Mouse (Mus musculus): ENCODE measurements around the gene Zfp846. TPM values are rescaled to one million over a fixed set of nuclear protein-coding genes. Genes with fewer than 3 reads are reported as not detected.
"Not testable (repeated sequence)": the region's sequence is repeated elsewhere in the genome, so short reads cannot be mapped to it uniquely, and the experiment has no call there.

Zfp846 gene
- polyA plus RNA-seq, 1 experiment, result 1.0 TPM

- TF ChIP-seq CTCF (IDR thresholded peaks at IDR 0.05; ENCODE audit: extremely low read depth, insufficient read length, insufficient replicate concordance, low read depth, low read length), result no peak
- no peak for TF ChIP-seq POLR2A (IDR thresholded peaks at IDR 0.05; ENCODE audit: low read depth, low read length)
- Histone ChIP-seq H3K4me1 (ENCODE audit: control insufficient read depth, insufficient read depth, insufficient read length, low read length) (no peaks in the 10 kb centered on the region), H3K4me3 (ENCODE audit: low read depth, low read length) (no peak overlapping the region), H3K36me3 (ENCODE audit: control insufficient read depth, insufficient read depth, low read length) (no peaks in the 10 kb centered on the region), H3K27me3 (ENCODE audit: control insufficient read depth, insufficient read depth, low read length) (no peaks in the 10 kb centered on the region), H3K27ac (ENCODE audit: insufficient read depth, low read depth, low read length) (no peak overlapping the region)
- 28% methylated on average over 1 of the region's 1 CpGs for WGBS
These were observed 28.4 kb upstream of the Zfp846 start for GRCm38 (mm10) chr9:20552698-20553097.

GRCm38 (mm10) chr9:20562177-20562576 lies 18.9 kb upstream of the Zfp846 start:
- H3K4me3 ChIP-seq (ENCODE audit: low read depth, low read length), result no peak overlapping the region
- H3K36me3 ChIP-seq (ENCODE audit: control insufficient read depth, insufficient read depth, low read length), result no peaks in the 10 kb centered on the region
- WGBS, result 86% methylated on average over 5 of the region's 5 CpGs
- no peak for TF ChIP-seq POLR2A (IDR thresholded peaks at IDR 0.05; ENCODE audit: low read depth, low read length)
- TF ChIP-seq CTCF (IDR thresholded peaks at IDR 0.05; ENCODE audit: extremely low read depth, insufficient read length, insufficient replicate concordance, low read depth, low read length), result no peak
- no peak overlapping the region for H3K27ac ChIP-seq (ENCODE audit: insufficient read depth, low read depth, low read length)
- H3K4me1 ChIP-seq (ENCODE audit: control insufficient read depth, insufficient read depth, insufficient read length, low read length), result no peaks in the 10 kb centered on the region
- no peaks in the 10 kb centered on the region for H3K27me3 ChIP-seq (ENCODE audit: control insufficient read depth, insufficient read depth, low read length)

GRCm38 (mm10) chr9:20565326-20566030 lies 15.6 kb upstream of the Zfp846 start:
- not testable (repeated sequence) for H3K36me3 ChIP-seq (ENCODE audit: control insufficient read depth, insufficient read depth, low read length); H3K4me3 ChIP-seq (ENCODE audit: low read depth, low read length); H3K4me1 ChIP-seq (ENCODE audit: control insufficient read depth, insufficient read depth, insufficient read length, low read length); H3K27ac ChIP-seq (ENCODE audit: insufficient read depth, low read depth, low read length); H3K27me3 ChIP-seq (ENCODE audit: control insufficient read depth, insufficient read depth, low read length)
- WGBS, result 71% methylated on average over 3 of the region's 3 CpGs

- TF ChIP-seq CTCF (IDR thresholded peaks at IDR 0.05; ENCODE audit: extremely low read depth, insufficient read length, insufficient replicate concordance, low read depth, low read length), result no peak
- TF ChIP-seq POLR2A (IDR thresholded peaks at IDR 0.05; ENCODE audit: low read depth, low read length), result no peak
- Histone ChIP-seq H3K27me3 (ENCODE audit: control insufficient read depth, insufficient read depth, low read length) (no peaks in the 10 kb centered on the region), H3K4me1 (ENCODE audit: control insufficient read depth, insufficient read depth, insufficient read length, low read length) (no peaks in the 10 kb centered on the region), H3K27ac (ENCODE audit: insufficient read depth, low read depth, low read length) (no peak overlapping the region), H3K36me3 (ENCODE audit: control insufficient read depth, insufficient read depth, low read length) (no peaks in the 10 kb centered on the region), H3K4me3 (ENCODE audit: low read depth, low read length) (no peak overlapping the region)
These were observed 10.0 kb upstream of the Zfp846 start for GRCm38 (mm10) chr9:20571060-20571459.

- H3K4me3 ChIP-seq (ENCODE audit: low read depth, low read length), result no peak overlapping the region
- no peaks in the 10 kb centered on the region for H3K36me3 ChIP-seq (ENCODE audit: control insufficient read depth, insufficient read depth, low read length)
- H3K27me3 ChIP-seq (ENCODE audit: control insufficient read depth, insufficient read depth, low read length), result no peaks in the 10 kb centered on the region
- no peak overlapping the region for H3K27ac ChIP-seq (ENCODE audit: insufficient read depth, low read depth, low read length)
- no peaks in the 10 kb centered on the region for H3K4me1 ChIP-seq (ENCODE audit: control insufficient read depth, insufficient read depth, insufficient read length, low read length)
- TF ChIP-seq POLR2A (IDR thresholded peaks at IDR 0.05; ENCODE audit: low read depth, low read length), result no peak
- WGBS, result 76% methylated on average over 2 of the region's 2 CpGs
These were observed 4.5 kb upstream of the Zfp846 start for GRCm38 (mm10) chr9:20576591-20576990.

- no peak overlapping the region for H3K4me3 ChIP-seq (ENCODE audit: low read depth, low read length)
- no peaks in the 10 kb centered on the region for H3K36me3 ChIP-seq (ENCODE audit: control insufficient read depth, insufficient read depth, low read length)
- no peak overlapping the region for H3K27ac ChIP-seq (ENCODE audit: insufficient read depth, low read depth, low read length)
- no peaks in the 10 kb centered on the region for H3K4me1 ChIP-seq (ENCODE audit: control insufficient read depth, insufficient read depth, insufficient read length, low read length)
- WGBS, result 72% methylated on average over 6 of the region's 6 CpGs
- TF ChIP-seq POLR2A (IDR thresholded peaks at IDR 0.05; ENCODE audit: low read depth, low read length) (no peak), CTCF (IDR thresholded peaks at IDR 0.05; ENCODE audit: extremely low read depth, insufficient read length, insufficient replicate concordance, low read depth, low read length) (no peak)
- H3K27me3 ChIP-seq (ENCODE audit: control insufficient read depth, insufficient read depth, low read length), result no peaks in the 10 kb centered on the region
These were observed 20.2 kb downstream of the Zfp846 start for GRCm38 (mm10) chr9:20601270-20601669.

GRCm38 (mm10) chr9:20606269-20606668 lies 25.2 kb downstream of the Zfp846 start:
- TF ChIP-seq POLR2A (IDR thresholded peaks at IDR 0.05; ENCODE audit: low read depth, low read length) (no peak), CTCF (IDR thresholded peaks at IDR 0.05; ENCODE audit: extremely low read depth, insufficient read length, insufficient replicate concordance, low read depth, low read length) (no peak)
- 92% methylated on average over 1 of the region's 1 CpGs for WGBS
- no peaks in the 10 kb centered on the region for H3K27me3 ChIP-seq (ENCODE audit: control insufficient read depth, insufficient read depth, low read length)
- no peaks in the 10 kb centered on the region for H3K36me3 ChIP-seq (ENCODE audit: control insufficient read depth, insufficient read depth, low read length)
- peaks cover 3% of the 10 kb centered on the region; the same call in 1 of the 2 replicates for H3K4me1 ChIP-seq (ENCODE audit: control insufficient read depth, insufficient read depth, insufficient read length, low read length)
- H3K27ac ChIP-seq (ENCODE audit: insufficient read depth, low read depth, low read length), result no peak overlapping the region
- H3K4me3 ChIP-seq (ENCODE audit: low read depth, low read length), result no peak overlapping the region

Measured in small intestine, adult 2 months (tissue).